Mouse (Mus musculus): Measurements from ENCODE around the gene Aip. TPM values are rescaled to one million over a fixed set of nuclear protein-coding genes. Genes with fewer than 3 reads are reported as not detected.
"Not testable (repeated sequence)": the region's sequence is repeated elsewhere in the genome, so short reads cannot be mapped to it uniquely, and the experiment has no call there.

The Aip gene
- polyA plus RNA-seq, 1 experiment from 2014 or later: 93.8 TPM

DNA sequence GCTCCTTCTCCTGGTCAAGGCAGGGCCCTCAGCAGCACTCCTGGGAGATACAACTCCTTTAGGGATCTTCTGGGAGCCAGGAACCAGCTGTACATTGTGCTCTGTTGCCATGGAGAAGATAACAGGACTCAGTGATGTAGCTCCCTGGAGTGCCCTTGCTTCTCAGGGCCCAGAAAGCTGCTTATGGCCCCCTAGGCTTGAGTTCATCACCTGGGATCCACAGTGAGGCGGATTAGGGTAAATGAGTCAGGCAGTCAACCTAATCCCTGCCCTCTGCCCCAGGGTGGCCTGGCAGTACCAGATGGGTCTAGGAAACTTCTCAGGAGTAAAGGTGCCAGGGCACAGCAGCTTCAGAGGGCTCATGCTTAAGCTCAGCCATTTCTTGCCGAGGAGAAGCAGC is 13.8 kb upstream of the Aip start, which contains the start of gene Gpr152:
Gpr152 (plus strand) TSS at position 342 of the 400 bp plus-strand sequence.
- no peak within 1 kb of the TSS for H3K27ac ChIP-seq
- 75% methylated on average over 2 of the region's 2 CpGs for WGBS

DNA sequence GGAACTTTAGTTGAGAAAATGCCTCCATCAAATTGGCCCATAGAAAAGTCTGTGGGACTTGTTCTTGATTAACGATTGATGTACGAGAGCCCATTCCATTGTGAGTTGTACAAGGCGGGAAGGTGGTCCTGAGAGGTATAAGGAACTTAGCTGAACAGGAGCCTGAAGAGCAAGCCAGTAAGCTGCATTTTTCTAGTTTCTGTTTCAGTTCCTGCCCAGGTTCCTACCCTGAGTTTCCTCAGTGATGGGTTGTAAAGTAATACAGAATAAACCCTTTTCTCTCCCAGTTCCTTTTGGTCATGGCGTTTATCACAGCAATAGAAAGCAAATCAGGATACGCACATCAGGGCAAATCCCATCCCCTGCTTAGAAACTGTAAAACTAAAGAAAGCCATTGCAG is 12.3 kb upstream of the Aip start:
- no peak overlapping the region for H3K9ac ChIP-seq
- no peaks in the 10 kb centered on the region for H3K9me3 ChIP-seq (ENCODE audit: control insufficient read depth, low read length)
- H3K4me3 ChIP-seq (replicated peaks; ENCODE audit: low read length): no peak overlapping the region
- no peak overlapping the region for H3K4me2 ChIP-seq (replicated peaks)
- no peaks in the 10 kb centered on the region for H3K4me1 ChIP-seq (replicated peaks; ENCODE audit: control insufficient read depth, insufficient read depth, low read length)
- DNase-seq (ENCODE audit: low spot score) (no peak), ATAC-seq (ENCODE audit: low FRiP score) (no peak)
- no peaks in the 10 kb centered on the region for H3K27me3 ChIP-seq (ENCODE audit: control insufficient read depth, insufficient read depth, low read length)
- WGBS: 81% methylated on average over 5 of the region's 5 CpGs
- H3K27ac ChIP-seq: no peak overlapping the region
- H3K36me3 ChIP-seq (replicated peaks; ENCODE audit: control insufficient read depth, insufficient read depth): peaks cover 7% of the 10 kb centered on the region

More for the DNA sequence above, 13.8 kb upstream of the Aip start, which contains the start of gene Gpr152:
- Histone ChIP-seq H3K4me2 (replicated peaks) (no peak within 1 kb of the TSS), H3K27me3 (ENCODE audit: control insufficient read depth, insufficient read depth, low read length) (no peaks in the 10 kb centered on the region), H3K36me3 (replicated peaks; ENCODE audit: control insufficient read depth, insufficient read depth) (no peaks in the 10 kb centered on the region), H3K9ac (no peak within 1 kb of the TSS), H3K4me3 (replicated peaks; ENCODE audit: low read length) (no peak within 1 kb of the TSS), H3K4me1 (replicated peaks; ENCODE audit: control insufficient read depth, insufficient read depth, low read length) (no peaks in the 10 kb centered on the region), H3K9me3 (ENCODE audit: control insufficient read depth, low read length) (no peaks in the 10 kb centered on the region)
- DNase-seq (ENCODE audit: low spot score) (no peak), ATAC-seq (ENCODE audit: low FRiP score) (no peak)

DNA sequence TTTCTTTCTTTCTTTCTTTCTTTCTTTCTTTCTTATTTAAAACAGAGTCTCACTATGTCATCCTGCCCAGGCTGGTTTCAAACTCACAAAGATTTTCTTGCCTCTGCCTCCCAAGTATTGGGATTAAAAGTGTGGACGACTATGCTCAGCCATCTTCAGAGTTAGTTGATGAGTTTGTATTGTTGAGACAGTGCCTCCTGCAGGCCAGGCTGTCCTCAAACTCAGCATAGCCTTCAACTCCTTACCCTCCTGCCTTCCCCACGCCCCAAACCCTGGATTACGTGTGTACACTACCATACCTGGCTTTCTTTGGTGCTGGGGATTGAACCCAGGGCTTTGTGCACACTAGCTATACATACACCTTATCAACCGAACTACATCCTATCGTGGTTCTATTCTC is 10.8 kb upstream of the Aip start:
- Histone ChIP-seq H3K9ac (no peak overlapping the region), H3K27ac (no peak overlapping the region), H3K27me3 (ENCODE audit: control insufficient read depth, insufficient read depth, low read length) (no peaks in the 10 kb centered on the region), H3K4me3 (replicated peaks; ENCODE audit: low read length) (no peak overlapping the region), H3K9me3 (ENCODE audit: control insufficient read depth, low read length) (no peaks in the 10 kb centered on the region), H3K4me1 (replicated peaks; ENCODE audit: control insufficient read depth, insufficient read depth, low read length) (no peaks in the 10 kb centered on the region), H3K4me2 (replicated peaks) (no peak overlapping the region), H3K36me3 (replicated peaks; ENCODE audit: control insufficient read depth, insufficient read depth) (peaks cover 22% of the 10 kb centered on the region)
- no peak for ATAC-seq (ENCODE audit: low FRiP score)
- no peak for DNase-seq (ENCODE audit: low spot score)
- WGBS: 77% methylated on average over 5 of the region's 5 CpGs

DNA sequence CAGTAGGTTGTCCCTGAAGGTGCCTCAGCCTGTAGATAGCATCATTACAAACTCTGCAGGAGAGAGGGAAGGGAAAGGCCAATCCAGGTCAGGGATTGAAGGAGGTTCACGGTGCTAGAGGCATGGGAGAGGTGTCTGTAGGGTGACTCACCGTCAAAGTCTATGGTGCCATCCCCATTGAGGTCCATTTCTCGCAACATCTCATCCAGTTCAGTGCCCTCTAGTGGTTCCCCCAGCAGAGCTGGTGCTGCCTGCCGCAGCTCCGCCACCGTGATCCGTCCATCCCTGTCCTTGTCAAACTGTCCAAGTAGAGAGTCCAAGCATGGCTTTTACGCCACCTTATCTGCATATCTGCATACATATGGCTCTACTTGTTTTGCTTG is 10.3 kb upstream of the Aip start:
- not testable (repeated sequence) for H3K27me3 ChIP-seq (ENCODE audit: control insufficient read depth, insufficient read depth, low read length); H3K4me1 ChIP-seq (replicated peaks; ENCODE audit: control insufficient read depth, insufficient read depth, low read length); H3K9me3 ChIP-seq (ENCODE audit: control insufficient read depth, low read length); H3K4me3 ChIP-seq (replicated peaks; ENCODE audit: low read length); H3K27ac ChIP-seq; H3K9ac ChIP-seq; H3K4me2 ChIP-seq (replicated peaks); DNase-seq (ENCODE audit: low spot score); ATAC-seq (ENCODE audit: low FRiP score)
- WGBS: 28% methylated on average over 8 of the region's 8 CpGs
- peaks cover 27% of the 10 kb centered on the region for H3K36me3 ChIP-seq (replicated peaks; ENCODE audit: control insufficient read depth, insufficient read depth)

DNA sequence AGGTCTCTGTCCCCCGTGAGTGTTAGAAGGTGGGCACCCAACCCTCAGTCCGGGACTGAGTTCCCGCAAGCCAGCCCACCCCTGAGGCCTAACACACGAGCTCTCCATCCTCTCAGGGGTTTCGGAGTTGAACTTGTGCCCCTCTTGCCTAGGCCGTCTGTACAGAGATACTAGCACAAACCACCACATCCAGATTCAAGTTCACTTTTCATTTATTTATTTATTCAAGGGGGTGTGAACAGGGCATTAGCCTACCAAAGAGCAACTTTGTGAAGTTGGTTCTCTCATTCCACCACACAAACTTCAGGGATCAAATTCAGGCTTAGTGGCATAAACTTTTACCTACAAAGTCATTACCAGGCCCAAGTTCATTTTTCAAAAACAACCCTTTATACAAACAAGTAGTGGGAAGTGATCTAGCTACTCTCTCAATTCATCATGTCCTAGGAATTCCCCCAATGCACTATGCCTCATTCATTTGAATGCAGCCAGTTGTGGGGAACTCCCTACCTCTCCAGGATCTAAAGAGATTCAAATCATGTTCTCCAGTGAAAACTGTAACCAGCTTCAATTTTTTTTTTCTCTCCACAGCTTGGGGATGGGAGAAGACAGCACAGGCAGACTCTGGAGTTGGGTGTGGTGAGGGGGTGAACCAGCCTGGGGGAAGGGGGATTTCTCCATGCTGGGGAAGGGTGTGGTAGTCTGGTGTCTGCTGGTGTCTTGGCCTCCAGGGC is 9.7 kb upstream of the Aip start:
- peaks cover 28% of the 10 kb centered on the region for H3K36me3 ChIP-seq (replicated peaks; ENCODE audit: control insufficient read depth, insufficient read depth)
- H3K27ac ChIP-seq; H3K4me2 ChIP-seq (replicated peaks); H3K4me1 ChIP-seq (replicated peaks; ENCODE audit: control insufficient read depth, insufficient read depth, low read length); H3K4me3 ChIP-seq (replicated peaks; ENCODE audit: low read length); ATAC-seq (ENCODE audit: low FRiP score); H3K9me3 ChIP-seq (ENCODE audit: control insufficient read depth, low read length); DNase-seq (ENCODE audit: low spot score); H3K9ac ChIP-seq; H3K27me3 ChIP-seq (ENCODE audit: control insufficient read depth, insufficient read depth, low read length): not testable (repeated sequence)
- 89% methylated on average over 6 of the region's 6 CpGs for WGBS

DNA sequence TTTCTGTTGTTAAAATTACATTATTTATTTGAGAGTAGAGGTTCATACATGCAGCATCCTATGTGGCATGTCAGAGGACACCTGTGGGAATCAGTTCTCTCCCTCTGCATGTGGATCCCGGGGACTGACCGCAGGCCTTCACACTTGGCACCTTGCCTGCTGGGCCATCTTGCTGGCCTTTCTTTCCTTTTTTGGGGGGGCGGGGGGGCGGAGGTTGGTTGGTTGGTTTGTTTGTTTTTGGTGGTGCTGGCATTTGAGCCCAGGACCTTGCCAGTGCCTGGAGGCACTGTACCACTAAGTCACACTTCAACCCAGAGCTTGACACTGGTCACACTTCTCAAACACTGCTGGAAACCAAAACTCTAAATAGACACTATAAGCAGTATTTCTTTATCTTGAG is 8.7 kb upstream of the Aip start:
- 95% methylated on average over 4 of the region's 4 CpGs for WGBS
- Histone ChIP-seq H3K4me3 (replicated peaks; ENCODE audit: low read length) (no peak overlapping the region), H3K27me3 (ENCODE audit: control insufficient read depth, insufficient read depth, low read length) (no peaks in the 10 kb centered on the region), H3K9ac (no peak overlapping the region), H3K4me2 (replicated peaks) (no peak overlapping the region), H3K9me3 (ENCODE audit: control insufficient read depth, low read length) (no peaks in the 10 kb centered on the region), H3K4me1 (replicated peaks; ENCODE audit: control insufficient read depth, insufficient read depth, low read length) (no peaks in the 10 kb centered on the region), H3K36me3 (replicated peaks; ENCODE audit: control insufficient read depth, insufficient read depth) (peaks cover 37% of the 10 kb centered on the region), H3K27ac (no peak overlapping the region)
- no peak for ATAC-seq (ENCODE audit: low FRiP score)
- no peak for DNase-seq (ENCODE audit: low spot score)

DNA sequence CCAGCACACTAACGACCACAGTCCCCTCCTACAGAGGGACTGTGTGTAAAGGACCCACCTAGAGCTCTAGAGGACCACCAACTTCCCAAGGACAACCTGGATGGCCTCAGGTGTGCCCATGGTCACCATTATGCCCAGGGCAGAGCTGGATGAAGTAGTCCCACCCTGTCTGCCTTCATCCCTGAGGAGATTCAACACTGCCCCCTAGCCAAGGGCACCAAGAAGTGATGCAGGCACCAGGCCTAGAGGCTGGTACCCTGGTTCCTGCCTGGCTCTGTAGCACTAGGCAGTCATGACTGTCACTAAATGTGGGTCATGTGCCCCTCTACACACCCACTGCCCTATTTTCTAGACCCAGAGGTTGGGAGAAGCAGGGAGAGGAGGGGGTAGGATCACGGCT is 6.1 kb upstream of the Aip start:
- no peak overlapping the region for H3K27ac ChIP-seq
- H3K4me2 ChIP-seq (replicated peaks): no peak overlapping the region
- H3K9me3 ChIP-seq (ENCODE audit: control insufficient read depth, low read length): no peaks in the 10 kb centered on the region
- 84% methylated on average over 2 of the region's 2 CpGs for WGBS
- H3K36me3 ChIP-seq (replicated peaks; ENCODE audit: control insufficient read depth, insufficient read depth): peaks cover 55% of the 10 kb centered on the region
- no peak overlapping the region for H3K9ac ChIP-seq
- ATAC-seq (ENCODE audit: low FRiP score): no peak
- H3K4me3 ChIP-seq (replicated peaks; ENCODE audit: low read length): no peak overlapping the region
- peaks cover 10% of the 10 kb centered on the region for H3K4me1 ChIP-seq (replicated peaks; ENCODE audit: control insufficient read depth, insufficient read depth, low read length)
- no peaks in the 10 kb centered on the region for H3K27me3 ChIP-seq (ENCODE audit: control insufficient read depth, insufficient read depth, low read length)
- DNase-seq (ENCODE audit: low spot score): no peak

DNA sequence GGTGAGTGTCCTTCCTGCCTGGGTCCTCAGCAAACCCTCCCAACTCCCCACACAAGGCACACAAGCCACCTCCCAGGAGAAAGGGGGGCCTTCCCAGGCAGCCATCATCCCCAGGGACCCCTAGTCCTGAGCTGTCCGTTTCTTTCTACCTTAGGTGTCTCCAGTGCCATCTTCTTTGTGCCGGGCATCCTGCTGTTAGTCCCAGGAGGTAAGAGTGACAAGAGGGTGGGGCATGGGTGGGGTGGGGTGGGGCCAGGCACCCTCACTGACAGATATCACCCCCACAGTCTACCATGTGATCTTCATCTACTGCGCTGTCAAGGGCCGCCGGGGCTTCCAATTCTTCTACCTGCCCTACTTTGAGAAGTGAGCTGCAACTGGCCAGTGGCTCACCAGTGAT is 5.4 kb upstream of the Aip start:
- Histone ChIP-seq H3K36me3 (replicated peaks; ENCODE audit: control insufficient read depth, insufficient read depth) (peaks cover 55% of the 10 kb centered on the region), H3K27me3 (ENCODE audit: control insufficient read depth, insufficient read depth, low read length) (no peaks in the 10 kb centered on the region), H3K9me3 (ENCODE audit: control insufficient read depth, low read length) (no peaks in the 10 kb centered on the region), H3K27ac (no peak overlapping the region), H3K4me2 (replicated peaks) (no peak overlapping the region), H3K4me1 (replicated peaks; ENCODE audit: control insufficient read depth, insufficient read depth, low read length) (peaks cover 15% of the 10 kb centered on the region), H3K4me3 (replicated peaks; ENCODE audit: low read length) (no peak overlapping the region), H3K9ac (no peak overlapping the region)
- 93% methylated on average over 5 of the region's 5 CpGs for WGBS
- no peak for DNase-seq (ENCODE audit: low spot score)
- ATAC-seq (ENCODE audit: low FRiP score): no peak

DNA sequence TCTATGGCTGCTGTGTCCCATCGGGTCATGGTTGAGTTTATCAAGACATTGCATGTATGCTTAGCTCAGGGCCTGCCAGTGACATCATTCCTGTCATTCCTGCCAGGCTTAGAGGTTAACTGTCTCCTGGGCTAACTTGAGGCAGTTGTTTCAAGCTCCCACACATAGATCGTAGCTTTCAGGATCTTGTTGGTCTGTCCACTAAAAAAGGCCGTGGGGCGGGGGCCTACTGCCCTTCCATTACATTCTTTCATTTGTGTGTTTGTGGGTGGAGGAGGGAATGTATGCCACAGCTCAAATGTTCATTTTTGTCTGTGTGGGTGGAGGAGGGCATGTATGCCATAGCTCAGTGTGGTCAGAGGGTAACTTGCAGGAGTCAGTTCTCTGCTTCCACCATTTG is 4.4 kb upstream of the Aip start:
- H3K27me3 ChIP-seq (ENCODE audit: control insufficient read depth, insufficient read depth, low read length): no peaks in the 10 kb centered on the region
- no peak overlapping the region for H3K27ac ChIP-seq
- DNase-seq (ENCODE audit: low spot score): no peak
- H3K9ac ChIP-seq: no peak overlapping the region
- no peaks in the 10 kb centered on the region for H3K9me3 ChIP-seq (ENCODE audit: control insufficient read depth, low read length)
- H3K36me3 ChIP-seq (replicated peaks; ENCODE audit: control insufficient read depth, insufficient read depth): peaks cover 55% of the 10 kb centered on the region
- ATAC-seq (ENCODE audit: low FRiP score): no peak
- WGBS: 90% methylated on average over 4 of the region's 4 CpGs
- no peak overlapping the region for H3K4me2 ChIP-seq (replicated peaks)
- H3K4me3 ChIP-seq (replicated peaks; ENCODE audit: low read length): no peak overlapping the region
- peaks cover 15% of the 10 kb centered on the region for H3K4me1 ChIP-seq (replicated peaks; ENCODE audit: control insufficient read depth, insufficient read depth, low read length)

DNA sequence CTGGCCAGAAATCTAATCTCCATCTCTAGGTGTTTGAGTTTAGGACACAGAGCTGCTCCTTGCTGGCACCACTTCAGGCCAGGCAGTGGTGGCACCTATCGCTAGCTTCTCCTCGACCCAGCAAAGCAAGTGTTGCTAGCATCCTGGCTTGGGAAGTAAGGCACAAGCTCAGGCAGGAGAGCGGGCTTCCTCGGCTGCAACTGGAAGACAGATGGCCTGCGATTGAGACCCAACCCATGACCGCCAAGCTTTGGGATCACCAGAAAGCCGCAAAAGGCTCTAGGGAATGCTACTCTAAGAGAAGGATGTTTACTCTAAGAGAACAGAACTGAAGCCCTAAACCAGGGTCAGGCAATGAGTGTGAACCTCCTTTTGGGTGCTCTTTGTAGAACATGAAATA is 3.8 kb upstream of the Aip start:
- no peaks in the 10 kb centered on the region for H3K9me3 ChIP-seq (ENCODE audit: control insufficient read depth, low read length)
- peaks cover 15% of the 10 kb centered on the region for H3K4me1 ChIP-seq (replicated peaks; ENCODE audit: control insufficient read depth, insufficient read depth, low read length)
- H3K27ac ChIP-seq: no peak overlapping the region
- peaks cover 55% of the 10 kb centered on the region for H3K36me3 ChIP-seq (replicated peaks; ENCODE audit: control insufficient read depth, insufficient read depth)
- H3K9ac ChIP-seq: no peak overlapping the region
- ATAC-seq (ENCODE audit: low FRiP score) (no peak), DNase-seq (ENCODE audit: low spot score) (no peak)
- no peaks in the 10 kb centered on the region for H3K27me3 ChIP-seq (ENCODE audit: control insufficient read depth, insufficient read depth, low read length)
- 94% methylated on average over 7 of the region's 7 CpGs for WGBS
- no peak overlapping the region for H3K4me3 ChIP-seq (replicated peaks; ENCODE audit: low read length)
- H3K4me2 ChIP-seq (replicated peaks): no peak overlapping the region

Data from hindbrain, embryonic 14.5 days (tissue).